Mouse (Mus musculus) spleen, adult 2 months (tissue): Measurements from ENCODE around the gene Olfr13.

ENCODE experiments used
- CTCF ChIP-seq: fragments of 200-500 bp; IDR thresholded peaks from 2 replicates; pipeline ENCODE4 v1.5.1; 2011; ENCODE audit warnings: mild to moderate bottlenecking, inconsistent platforms; ENCODE audit not compliant: insufficient read depth, insufficient read length, insufficient replicate concordance; ENCODE audit errors: extremely low read depth
- POLR2A ChIP-seq: fragments of 200-500 bp; IDR thresholded peaks from 2 replicates; pipeline ENCODE4 v1.6.1; 2011; ENCODE audit warnings: low read depth, low read length, inconsistent platforms

- TF ChIP-seq POLR2A (no peak), CTCF (no peak)
These were observed 26.2 kb downstream of the Olfr13 start for GRCm38 (mm10) chr6:43198094-43198493.
